Comparison of ENCODE assay signal across 8 mouse cellular contexts in genomic region chrX:167207741-167208505, GRCm38 (mm10). TPM values are rescaled to one million over a fixed set of nuclear protein-coding genes. Genes with fewer than 3 reads are reported as not detected.
DNase-seq lines count a peak whose midpoint lies in the region; ATAC-seq and TF ChIP-seq lines count a peak whose summit lies in the region.

No protein-coding gene starts in this region.

- no peak for TF ChIP-seq EP300 in heart, adult 2 months (IDR thresholded peaks at IDR 0.05; ENCODE audit: insufficient read depth, low read depth, low read length)

- peak overlapping the region; percentile 55 for H3K4me2 ChIP-seq in lung, embryonic 14.5 days
- H3K4me2 ChIP-seq in midbrain, embryonic 12.5 days (replicated peaks), result peak overlapping the region; percentile 56

- WGBS in lung, embryonic 14.5 days, result 13% methylated on average over 25 of the region's 25 CpGs
- 13% methylated on average over 24 of the region's 25 CpGs for WGBS in bone marrow, adult 2 months
- 21% methylated on average over 25 of the region's 25 CpGs for WGBS in heart, adult 2 months
- WGBS in midbrain, embryonic 12.5 days, result 28% methylated on average over 23 of the region's 25 CpGs

- DNase-seq in lung, embryonic 14.5 days, result peak; percentile 67
- DNase-seq in lung, postnatal 25 days (ENCODE audit: low spot score), result no peak
- peak; percentile 45 to 59 for DNase-seq in heart, adult 2 months
- peak; percentile 63 for DNase-seq in kidney, postnatal 10 days
- DNase-seq in spleen, postnatal 14 days (ENCODE audit: low spot score in 2 of 2), result no peak

- no peak for TF ChIP-seq CTCF in lung, embryonic 14.5 days (IDR thresholded peaks at IDR 0.05; ENCODE audit: low read depth)
- TF ChIP-seq CTCF in bone marrow, adult 2 months (IDR thresholded peaks at IDR 0.05; ENCODE audit: control insufficient read depth, insufficient read depth, low read length), result no peak
- no peak for TF ChIP-seq CTCF in heart, adult 2 months (IDR thresholded peaks at IDR 0.05)

- peaks cover 8% of the 10 kb centered on the region; the same call in 1 of the 2 replicates for H3K36me3 ChIP-seq in lung, embryonic 14.5 days (ENCODE audit: insufficient read depth)
- H3K36me3 ChIP-seq in heart, adult 2 months (ENCODE audit: control insufficient read depth, insufficient read depth, low read length), result peaks cover 8% of the 10 kb centered on the region
- H3K36me3 ChIP-seq in midbrain, embryonic 12.5 days, result no peaks in the 10 kb centered on the region

- no peak for TF ChIP-seq POLR2A in bone marrow, adult 2 months (IDR thresholded peaks at IDR 0.05; ENCODE audit: borderline replicate concordance, control insufficient read depth, low read depth, low read length)
- TF ChIP-seq POLR2A in heart, adult 2 months (IDR thresholded peaks at IDR 0.05; ENCODE audit: insufficient read depth, low read depth, low read length), result 0 out of 2 replicates have a peak, but pooled peaks have one; percentile 12

- ATAC-seq in lung, embryonic 14.5 days (ENCODE audit: insufficient read depth), result no peak
- ATAC-seq in midbrain, embryonic 12.5 days (ENCODE audit: low FRiP score, low read depth), result no peak
- ATAC-seq in monocyte, adult 5-6 weeks (replicated peaks; ENCODE audit: insufficient number of reproducible peaks, low FRiP score, low TSS enrichment, poor library complexity, severe bottlenecking), result no peak

- H3K4me1 ChIP-seq in lung, embryonic 14.5 days (ENCODE audit: insufficient read depth), result no peaks in the 10 kb centered on the region
- peaks cover 2% of the 10 kb centered on the region for H3K4me1 ChIP-seq in bone marrow, adult 2 months (ENCODE audit: control insufficient read depth, insufficient read depth, low read length)
- H3K4me1 ChIP-seq in heart, adult 2 months (ENCODE audit: control insufficient read depth, insufficient read depth, low read length), result peaks cover 8% of the 10 kb centered on the region
- H3K4me1 ChIP-seq in midbrain, embryonic 12.5 days, result peaks cover 22% of the 10 kb centered on the region

- peak overlapping the region; percentile 78 for H3K9ac ChIP-seq in lung, embryonic 14.5 days
- H3K9ac ChIP-seq in heart, adult 2 months (ENCODE audit: low read depth, low read length), result peak overlapping the region; percentile 98
- H3K9ac ChIP-seq in midbrain, embryonic 12.5 days (replicated peaks), result peak overlapping the region; percentile 81

- no peaks in the 10 kb centered on the region for H3K79me2 ChIP-seq in heart, adult 2 months (replicated peaks; ENCODE audit: control insufficient read depth, insufficient read depth, low read length)

- H3K27me3 ChIP-seq in lung, embryonic 14.5 days (ENCODE audit: insufficient read depth, low read length), result no peaks in the 10 kb centered on the region
- H3K27me3 ChIP-seq in heart, adult 2 months (ENCODE audit: control insufficient read depth, insufficient read depth, low read length), result no peaks in the 10 kb centered on the region
- H3K27me3 ChIP-seq in midbrain, embryonic 12.5 days, result peaks cover 37% of the 10 kb centered on the region

- peak overlapping the region; percentile 90 for H3K27ac ChIP-seq in lung, embryonic 14.5 days (ENCODE audit: low read depth)
- H3K27ac ChIP-seq in bone marrow, adult 2 months (ENCODE audit: control insufficient read depth, insufficient read depth, low read depth, low read length, poor library complexity), result peak overlapping the region; percentile 95
- H3K27ac ChIP-seq in heart, adult 2 months, result peak overlapping the region; percentile 94
- peak overlapping the region; percentile 94 for H3K27ac ChIP-seq in midbrain, embryonic 12.5 days (replicated peaks)

- H3K9me3 ChIP-seq in lung, embryonic 14.5 days (ENCODE audit: low read depth, low read length), result no peaks in the 10 kb centered on the region
- H3K9me3 ChIP-seq in midbrain, embryonic 12.5 days, result no peaks in the 10 kb centered on the region

- H3K4me3 ChIP-seq in lung, embryonic 14.5 days (ENCODE audit: low read depth, low read length), result peak overlapping the region; percentile 55
- peak overlapping the region; percentile 82 for H3K4me3 ChIP-seq in bone marrow, adult 2 months (replicated peaks; ENCODE audit: control insufficient read depth, low read depth, low read length)
- peak overlapping the region; percentile 56 for H3K4me3 ChIP-seq in heart, adult 2 months
- peak overlapping the region; percentile 62 for H3K4me3 ChIP-seq in midbrain, embryonic 12.5 days

- intact Hi-C loops in heart, adult 2 months (cut with DNase I), result loop anchor here (10.0 kb wide), 3 partner anchors 53 to 173 kb away; no protein-coding TSS in a partner anchor

RNA-seq across cellular contexts. Expression of gene Tmsb4x, which starts 1.2 kb away (rescaled TPM):
- polyA plus RNA-seq in lung, embryonic 14.5 days (2014; fragmentation: Nextera tagmentation; extraction: Ambion mirVana), result 3,079 and 3,531 TPM in 2 replicates
- 2,117 and 3,348 TPM in 2 replicates for polyA plus RNA-seq in bone marrow, adult 2 months (2011; ENCODE audit: insufficient read depth, insufficient read length, low replicate concordance, missing spikeins)
- 100 to 1,000 TPM; 435 to 610 TPM for total RNA-seq in heart, adult 2 months (2021)
- 211 and 313 TPM in 2 replicates for polyA plus RNA-seq in heart, adult 2 months (2012; rRNA removed)
- 6,192 and 6,219 TPM in 2 replicates for polyA plus RNA-seq in midbrain, embryonic 12.5 days (2016; fragmentation: Nextera tagmentation; extraction: Ambion mirVana)
- 8,846 to 11,803 TPM (median 11,494 TPM) in 3 replicates for total RNA-seq in monocyte, adult 5-6 weeks (2017)

RNA-seq across cellular contexts. Expression of gene Tlr8, which starts 56.2 kb away (rescaled TPM):
- polyA plus RNA-seq in lung, embryonic 14.5 days (2014; fragmentation: Nextera tagmentation; extraction: Ambion mirVana), result 0.42 and 0.84 TPM in 2 replicates
- polyA plus RNA-seq in bone marrow, adult 2 months (2011; ENCODE audit: insufficient read depth, insufficient read length, low replicate concordance, missing spikeins), result 1.4 and 1.5 TPM in 2 replicates
- 1 to 10 TPM; 1.3 to 1.9 TPM for total RNA-seq in heart, adult 2 months (2021)
- polyA plus RNA-seq in heart, adult 2 months (2012; rRNA removed), result 0.59 and 1.2 TPM in 2 replicates
- polyA plus RNA-seq in midbrain, embryonic 12.5 days (2016; fragmentation: Nextera tagmentation; extraction: Ambion mirVana), result 0.40 TPM in 1 of 2 replicates, not detected in the other
- total RNA-seq in monocyte, adult 5-6 weeks (2017), result 50.9 to 97.9 TPM (median 77.8 TPM) in 3 replicates

Comparison
In these comparisons a context has a peak if more than half of its experiments do, and no peak if none do; other contexts are left out.
1. DNase-seq: peak in lung, embryonic 14.5 days (single experiment), heart, adult 2 months (2 of 2) and kidney, postnatal 10 days (single experiment); none in lung, postnatal 25 days (single experiment) and spleen, postnatal 14 days (0 of 2).
2. Peak in every context shown above with its lines, with median percentiles within 50 percentile points of each other: H3K27ac ChIP-seq, H3K4me3 ChIP-seq and H3K9ac ChIP-seq.